Mouse (Mus musculus): ENCODE results near the gene Hmgb3. TPM values are rescaled to one million over a fixed set of nuclear protein-coding genes. Genes with fewer than 3 reads are reported as not detected.
"Not testable (repeated sequence)": the region's sequence is repeated elsewhere in the genome, so short reads cannot be mapped to it uniquely, and the experiment has no call there.

The Hmgb3 gene
- polyA plus RNA-seq (2015; fragmentation: Nextera tagmentation; extraction: Ambion mirVana): 196 and 201 TPM in 2 replicates

- H3K27me3 ChIP-seq: no peaks in the 10 kb centered on the region
- peak within 1 kb of the TSS; percentile 64 for H3K4me3 ChIP-seq (replicated peaks)
- H3K36me3 ChIP-seq: no peaks in the 10 kb centered on the region
- peak within 1 kb of the TSS; percentile 62 for H3K9ac ChIP-seq
- peak within 1 kb of the TSS; percentile 61 for H3K4me2 ChIP-seq (replicated peaks)
- H3K4me1 ChIP-seq: 0 out of 2 replicates have a peak, but pooled peaks cover 3% of the 10 kb centered on the region
- ATAC-seq (ENCODE audit: insufficient number of reproducible peaks, low FRiP score, low TSS enrichment, low read depth): peak; percentile 97
- WGBS: 16% methylated on average over 59 of the region's 59 CpGs
- peak within 1 kb of the TSS; percentile 93 for H3K27ac ChIP-seq (replicated peaks)
- no peaks in the 10 kb centered on the region for H3K9me3 ChIP-seq (replicated peaks)
Observed at GRCm38 (mm10) chrX:71555415-71556114, at the start of gene Hmgb3. TSS of gene Hmgb3 (plus strand) at chrX:71555918.

- not testable (repeated sequence) for H3K27me3 ChIP-seq; H3K4me1 ChIP-seq; H3K4me2 ChIP-seq (replicated peaks); H3K27ac ChIP-seq (replicated peaks); H3K4me3 ChIP-seq (replicated peaks); H3K9ac ChIP-seq; ATAC-seq (ENCODE audit: insufficient number of reproducible peaks, low FRiP score, low TSS enrichment, low read depth); H3K9me3 ChIP-seq (replicated peaks); H3K36me3 ChIP-seq
- WGBS: 87% methylated on average over 4 of the region's 4 CpGs
Observed at GRCm38 (mm10) chrX:71506591-71506990, 49.1 kb upstream of the Hmgb3 start.

- Histone ChIP-seq H3K4me3 (replicated peaks) (no peak overlapping the region), H3K27me3 (no peaks in the 10 kb centered on the region), H3K4me1 (no peaks in the 10 kb centered on the region), H3K9ac (no peak overlapping the region), H3K9me3 (replicated peaks) (no peaks in the 10 kb centered on the region), H3K36me3 (no peaks in the 10 kb centered on the region), H3K4me2 (replicated peaks) (no peak overlapping the region), H3K27ac (replicated peaks) (no peak overlapping the region)
- 82% methylated on average over 4 of the region's 4 CpGs for WGBS
- ATAC-seq (ENCODE audit: insufficient number of reproducible peaks, low FRiP score, low TSS enrichment, low read depth): no peak
Observed at GRCm38 (mm10) chrX:71519252-71519651, 36.5 kb upstream of the Hmgb3 start.

GRCm38 (mm10) chrX:71522889-71523288 lies 32.8 kb upstream of the Hmgb3 start:
- H3K9me3 ChIP-seq (replicated peaks): no peaks in the 10 kb centered on the region
- no peak overlapping the region for H3K4me2 ChIP-seq (replicated peaks)
- H3K4me1 ChIP-seq: no peaks in the 10 kb centered on the region
- no peak overlapping the region for H3K9ac ChIP-seq
- H3K36me3 ChIP-seq: no peaks in the 10 kb centered on the region
- no peak overlapping the region for H3K4me3 ChIP-seq (replicated peaks)
- no peak for ATAC-seq (ENCODE audit: insufficient number of reproducible peaks, low FRiP score, low TSS enrichment, low read depth)
- H3K27ac ChIP-seq (replicated peaks): no peak overlapping the region
- WGBS: 89% methylated on average over 3 of the region's 3 CpGs
- H3K27me3 ChIP-seq: no peaks in the 10 kb centered on the region; the same call in 1 of the 2 replicates

- ATAC-seq (ENCODE audit: insufficient number of reproducible peaks, low FRiP score, low TSS enrichment, low read depth): no peak
- no peaks in the 10 kb centered on the region for H3K9me3 ChIP-seq (replicated peaks)
- H3K36me3 ChIP-seq: no peaks in the 10 kb centered on the region
- H3K4me2 ChIP-seq (replicated peaks): no peak overlapping the region
- H3K4me3 ChIP-seq (replicated peaks): no peak overlapping the region
- no peak overlapping the region for H3K27ac ChIP-seq (replicated peaks)
- H3K4me1 ChIP-seq: no peaks in the 10 kb centered on the region
- no peak overlapping the region for H3K9ac ChIP-seq
- H3K27me3 ChIP-seq: no peaks in the 10 kb centered on the region; the same call in 1 of the 2 replicates
- WGBS: 53% methylated on average over 2 of the region's 2 CpGs
Observed at GRCm38 (mm10) chrX:71524310-71524709, 31.4 kb upstream of the Hmgb3 start.

- WGBS: 64% methylated on average over 3 of the region's 3 CpGs
- no peaks in the 10 kb centered on the region; the same call in 1 of the 2 replicates for H3K27me3 ChIP-seq
- no peak overlapping the region for H3K4me2 ChIP-seq (replicated peaks)
- ATAC-seq (ENCODE audit: insufficient number of reproducible peaks, low FRiP score, low TSS enrichment, low read depth): no peak
- no peaks in the 10 kb centered on the region for H3K9me3 ChIP-seq (replicated peaks)
- H3K9ac ChIP-seq: no peak overlapping the region
- H3K36me3 ChIP-seq: no peaks in the 10 kb centered on the region
- no peak overlapping the region for H3K27ac ChIP-seq (replicated peaks)
- no peaks in the 10 kb centered on the region for H3K4me1 ChIP-seq
- no peak overlapping the region for H3K4me3 ChIP-seq (replicated peaks)
Observed at GRCm38 (mm10) chrX:71525593-71526299, 30.0 kb upstream of the Hmgb3 start.

GRCm38 (mm10) chrX:71527461-71527860 lies 28.3 kb upstream of the Hmgb3 start:
- 81% methylated on average over 1 of the region's 1 CpGs for WGBS
- H3K27ac ChIP-seq (replicated peaks): no peak overlapping the region
- no peak for ATAC-seq (ENCODE audit: insufficient number of reproducible peaks, low FRiP score, low TSS enrichment, low read depth)
- H3K4me3 ChIP-seq (replicated peaks): no peak overlapping the region
- no peaks in the 10 kb centered on the region for H3K36me3 ChIP-seq
- H3K27me3 ChIP-seq: no peaks in the 10 kb centered on the region; the same call in 1 of the 2 replicates
- no peak overlapping the region for H3K4me2 ChIP-seq (replicated peaks)
- no peaks in the 10 kb centered on the region for H3K4me1 ChIP-seq
- no peaks in the 10 kb centered on the region for H3K9me3 ChIP-seq (replicated peaks)
- H3K9ac ChIP-seq: no peak overlapping the region

- no peaks in the 10 kb centered on the region for H3K36me3 ChIP-seq
- H3K4me3 ChIP-seq (replicated peaks): no peak overlapping the region
- H3K9me3 ChIP-seq (replicated peaks): no peaks in the 10 kb centered on the region
- H3K27ac ChIP-seq (replicated peaks): no peak overlapping the region
- H3K4me2 ChIP-seq (replicated peaks): no peak overlapping the region
- no peak overlapping the region for H3K9ac ChIP-seq
- 74% methylated on average over 3 of the region's 3 CpGs for WGBS
- no peaks in the 10 kb centered on the region for H3K4me1 ChIP-seq
- ATAC-seq (ENCODE audit: insufficient number of reproducible peaks, low FRiP score, low TSS enrichment, low read depth): no peak
- no peaks in the 10 kb centered on the region; the same call in 1 of the 2 replicates for H3K27me3 ChIP-seq
Observed at GRCm38 (mm10) chrX:71528150-71528549, 27.6 kb upstream of the Hmgb3 start.

GRCm38 (mm10) chrX:71528646-71529045 lies 27.1 kb upstream of the Hmgb3 start:
- H3K9ac ChIP-seq: no peak overlapping the region
- no peak overlapping the region for H3K4me2 ChIP-seq (replicated peaks)
- ATAC-seq (ENCODE audit: insufficient number of reproducible peaks, low FRiP score, low TSS enrichment, low read depth): no peak
- no peaks in the 10 kb centered on the region; the same call in 1 of the 2 replicates for H3K27me3 ChIP-seq
- H3K27ac ChIP-seq (replicated peaks): no peak overlapping the region
- no peaks in the 10 kb centered on the region for H3K9me3 ChIP-seq (replicated peaks)
- WGBS: 37% methylated on average over 6 of the region's 6 CpGs
- H3K36me3 ChIP-seq: no peaks in the 10 kb centered on the region
- H3K4me1 ChIP-seq: no peaks in the 10 kb centered on the region
- no peak overlapping the region for H3K4me3 ChIP-seq (replicated peaks)

GRCm38 (mm10) chrX:71532635-71533034 lies 23.1 kb upstream of the Hmgb3 start:
- no peaks in the 10 kb centered on the region for H3K4me1 ChIP-seq
- no peak for ATAC-seq (ENCODE audit: insufficient number of reproducible peaks, low FRiP score, low TSS enrichment, low read depth)
- no peak overlapping the region for H3K27ac ChIP-seq (replicated peaks)
- no peaks in the 10 kb centered on the region for H3K9me3 ChIP-seq (replicated peaks)
- 66% methylated on average over 3 of the region's 3 CpGs for WGBS
- no peaks in the 10 kb centered on the region for H3K36me3 ChIP-seq
- no peak overlapping the region for H3K4me3 ChIP-seq (replicated peaks)
- no peak overlapping the region for H3K9ac ChIP-seq
- no peak overlapping the region for H3K4me2 ChIP-seq (replicated peaks)
- no peaks in the 10 kb centered on the region; the same call in 1 of the 2 replicates for H3K27me3 ChIP-seq

GRCm38 (mm10) chrX:71534102-71534501 lies 21.6 kb upstream of the Hmgb3 start:
- no peaks in the 10 kb centered on the region for H3K4me1 ChIP-seq
- ATAC-seq (ENCODE audit: insufficient number of reproducible peaks, low FRiP score, low TSS enrichment, low read depth): no peak
- no peaks in the 10 kb centered on the region; the same call in 1 of the 2 replicates for H3K27me3 ChIP-seq
- H3K4me2 ChIP-seq (replicated peaks): no peak overlapping the region
- H3K9ac ChIP-seq: no peak overlapping the region
- H3K27ac ChIP-seq (replicated peaks): no peak overlapping the region
- no peaks in the 10 kb centered on the region for H3K9me3 ChIP-seq (replicated peaks)
- 83% methylated on average over 5 of the region's 5 CpGs for WGBS
- H3K4me3 ChIP-seq (replicated peaks): no peak overlapping the region
- no peaks in the 10 kb centered on the region for H3K36me3 ChIP-seq

Data from embryonic facial prominence, embryonic 15.5 days (tissue).